Mouse (Mus musculus): Measurements from ENCODE around the gene Nlrp14. TPM values are rescaled to one million over a fixed set of nuclear protein-coding genes. Genes with fewer than 3 reads are reported as not detected.
"Not testable (repeated sequence)": the region's sequence is repeated elsewhere in the genome, so short reads cannot be mapped to it uniquely, and the experiment has no call there.

Gene Nlrp14
- not detected in 2 replicates for polyA plus RNA-seq (2015; fragmentation: Nextera tagmentation; extraction: Ambion mirVana)

- 89% methylated on average over 10 of the region's 10 CpGs for WGBS
- Histone ChIP-seq H3K4me3 (no peak within 1 kb of the TSS), H3K36me3 (no peaks in the 10 kb centered on the region), H3K27me3 (no peaks in the 10 kb centered on the region), H3K4me2 (no peak within 1 kb of the TSS), H3K9ac (no peak within 1 kb of the TSS), H3K9me3 (no peaks in the 10 kb centered on the region), H3K27ac (no peak within 1 kb of the TSS), H3K4me1 (replicated peaks) (no peaks in the 10 kb centered on the region)
- ATAC-seq (ENCODE audit: low FRiP score): no peak
These were observed at the start of gene Nlrp14 for GRCm38 (mm10) chr7:107166690-107167089. Nlrp14 (plus strand) TSS chr7:107166990.

- 88% methylated on average over 3 of the region's 3 CpGs for WGBS
These were observed 35.8 kb upstream of the Nlrp14 start, which contains the start of gene Olfr715 for GRCm38 (mm10) chr7:107130983-107131382. Olfr715 (minus strand) TSS chr7:107131083.

GRCm38 (mm10) chr7:107138027-107138426 lies 28.8 kb upstream of the Nlrp14 start, which contains the start of gene Olfr716:
Olfr716 (plus strand) TSS chr7:107138327.
- 78% methylated on average over 2 of the region's 2 CpGs for WGBS
- not testable (repeated sequence) for H3K4me1 ChIP-seq (replicated peaks); H3K27me3 ChIP-seq; H3K36me3 ChIP-seq; H3K4me3 ChIP-seq; ATAC-seq (ENCODE audit: low FRiP score); H3K9ac ChIP-seq; H3K9me3 ChIP-seq; H3K27ac ChIP-seq; H3K4me2 ChIP-seq

More at GRCm38 (mm10) chr7:107130983-107131382, 35.8 kb upstream of the Nlrp14 start, which contains the start of gene Olfr715:
- not testable (repeated sequence) for H3K4me2 ChIP-seq; H3K9ac ChIP-seq; H3K4me3 ChIP-seq; H3K27ac ChIP-seq; H3K9me3 ChIP-seq; ATAC-seq (ENCODE audit: low FRiP score); H3K36me3 ChIP-seq; H3K27me3 ChIP-seq; H3K4me1 ChIP-seq (replicated peaks)

GRCm38 (mm10) chr7:107180406-107180805 lies 13.6 kb downstream of the Nlrp14 start:
- ATAC-seq (ENCODE audit: low FRiP score): no peak
- 45% methylated on average over 2 of the region's 2 CpGs for WGBS

GRCm38 (mm10) chr7:107201817-107202216 lies 35.0 kb downstream of the Nlrp14 start:
- H3K4me1 ChIP-seq (replicated peaks): no peaks in the 10 kb centered on the region
- 0 out of 2 replicates have a peak, but pooled peaks cover 9% of the 10 kb centered on the region for H3K9me3 ChIP-seq
- H3K4me2 ChIP-seq: no peak overlapping the region
- H3K36me3 ChIP-seq: no peaks in the 10 kb centered on the region
- H3K27ac ChIP-seq: no peak overlapping the region
- 48% methylated on average over 3 of the region's 3 CpGs for WGBS
- no peak overlapping the region for H3K4me3 ChIP-seq
- H3K9ac ChIP-seq: no peak overlapping the region
- H3K27me3 ChIP-seq: peaks cover 4% of the 10 kb centered on the region; the same call in 1 of the 2 replicates
- no peak for ATAC-seq (ENCODE audit: low FRiP score)

More at GRCm38 (mm10) chr7:107180406-107180805, 13.6 kb downstream of the Nlrp14 start:
- no peaks in the 10 kb centered on the region for H3K4me1 ChIP-seq (replicated peaks)
- no peak overlapping the region for H3K27ac ChIP-seq
- H3K36me3 ChIP-seq: no peaks in the 10 kb centered on the region
- H3K9me3 ChIP-seq: no peaks in the 10 kb centered on the region
- no peak overlapping the region for H3K4me3 ChIP-seq
- H3K9ac ChIP-seq: no peak overlapping the region
- H3K4me2 ChIP-seq: no peak overlapping the region
- H3K27me3 ChIP-seq: no peaks in the 10 kb centered on the region

GRCm38 (mm10) chr7:107207843-107208242 lies 41.1 kb downstream of the Nlrp14 start:
- no peaks in the 10 kb centered on the region for H3K4me1 ChIP-seq (replicated peaks)
- peaks cover 48% of the 10 kb centered on the region for H3K27me3 ChIP-seq
- peaks cover 27% of the 10 kb centered on the region for H3K9me3 ChIP-seq
- no peak for ATAC-seq (ENCODE audit: low FRiP score)
- H3K27ac ChIP-seq: no peak overlapping the region
- H3K4me3 ChIP-seq: no peak overlapping the region
- H3K9ac ChIP-seq: no peak overlapping the region
- no peaks in the 10 kb centered on the region for H3K36me3 ChIP-seq
- H3K4me2 ChIP-seq: no peak overlapping the region
- WGBS: 73% methylated on average over 3 of the region's 3 CpGs

- Histone ChIP-seq H3K4me1 (replicated peaks) (no peaks in the 10 kb centered on the region), H3K4me3 (peak within 1 kb of the TSS; percentile 33), H3K9ac (no peak within 1 kb of the TSS), H3K27me3 (peaks cover 52% of the 10 kb centered on the region), H3K27ac (no peak within 1 kb of the TSS), H3K4me2 (peak within 1 kb of the TSS; percentile 35), H3K36me3 (no peaks in the 10 kb centered on the region), H3K9me3 (peaks cover 27% of the 10 kb centered on the region)
- ATAC-seq (ENCODE audit: low FRiP score): 0 out of 2 replicates have a peak, but pooled peaks have one; percentile 21
- 44% methylated on average over 67 of the region's 70 CpGs for WGBS
These were observed 42.5 kb downstream of the Nlrp14 start, which contains the start of gene Rbmxl2 for GRCm38 (mm10) chr7:107209204-107209860. Rbmxl2 (plus strand) TSS chr7:107209445.

- WGBS: 26% methylated on average over 73 of the region's 77 CpGs
- H3K4me3 ChIP-seq: peak overlapping the region; percentile 33
- H3K27me3 ChIP-seq: peaks cover 54% of the 10 kb centered on the region
- H3K36me3 ChIP-seq: no peaks in the 10 kb centered on the region
- H3K4me2 ChIP-seq: peak overlapping the region; percentile 35
- peaks cover 27% of the 10 kb centered on the region for H3K9me3 ChIP-seq
- no peaks in the 10 kb centered on the region for H3K4me1 ChIP-seq (replicated peaks)
- H3K9ac ChIP-seq: no peak overlapping the region
- peak; percentile 69; the same call in 1 of the 2 replicates for ATAC-seq (ENCODE audit: low FRiP score)
- no peak overlapping the region for H3K27ac ChIP-seq
These were observed 43.4 kb downstream of the Nlrp14 start for GRCm38 (mm10) chr7:107210126-107210576.

GRCm38 (mm10) chr7:107215723-107216122 lies 48.9 kb downstream of the Nlrp14 start:
- Histone ChIP-seq H3K4me1 (replicated peaks) (no peaks in the 10 kb centered on the region), H3K27ac (no peak overlapping the region), H3K9ac (no peak overlapping the region), H3K36me3 (no peaks in the 10 kb centered on the region), H3K9me3 (no peaks in the 10 kb centered on the region), H3K4me2 (no peak overlapping the region), H3K4me3 (no peak overlapping the region), H3K27me3 (peaks cover 18% of the 10 kb centered on the region)
- ATAC-seq (ENCODE audit: low FRiP score): peak; percentile 88

GRCm38 (mm10) chr7:107216845-107217244 lies 50.1 kb downstream of the Nlrp14 start:
- H3K9me3 ChIP-seq: no peaks in the 10 kb centered on the region
- H3K36me3 ChIP-seq: no peaks in the 10 kb centered on the region
- H3K27me3 ChIP-seq: 0 out of 2 replicates have a peak, but pooled peaks cover 7% of the 10 kb centered on the region
- H3K4me3 ChIP-seq: no peak overlapping the region
- no peak overlapping the region for H3K27ac ChIP-seq
- no peak overlapping the region for H3K4me2 ChIP-seq
- no peaks in the 10 kb centered on the region for H3K4me1 ChIP-seq (replicated peaks)
- no peak overlapping the region for H3K9ac ChIP-seq
- ATAC-seq (ENCODE audit: low FRiP score): no peak
- 82% methylated on average over 2 of the region's 2 CpGs for WGBS

- Histone ChIP-seq H3K36me3 (no peaks in the 10 kb centered on the region), H3K4me2 (no peak overlapping the region), H3K9me3 (no peaks in the 10 kb centered on the region), H3K27me3 (no peaks in the 10 kb centered on the region), H3K4me1 (replicated peaks) (no peaks in the 10 kb centered on the region), H3K4me3 (no peak overlapping the region), H3K9ac (no peak overlapping the region), H3K27ac (no peak overlapping the region)
- ATAC-seq (ENCODE audit: low FRiP score): no peak
- WGBS: 12% methylated on average over 3 of the region's 3 CpGs
These were observed 70.1 kb downstream of the Nlrp14 start for GRCm38 (mm10) chr7:107236854-107237253.

- H3K27ac ChIP-seq: no peak overlapping the region
- H3K4me2 ChIP-seq: no peak overlapping the region
- no peak overlapping the region for H3K9ac ChIP-seq
- H3K9me3 ChIP-seq: no peaks in the 10 kb centered on the region
- no peak for ATAC-seq (ENCODE audit: low FRiP score)
- 74% methylated on average over 3 of the region's 3 CpGs for WGBS
- H3K36me3 ChIP-seq: no peaks in the 10 kb centered on the region
- no peaks in the 10 kb centered on the region for H3K27me3 ChIP-seq
- H3K4me3 ChIP-seq: no peak overlapping the region
- no peaks in the 10 kb centered on the region for H3K4me1 ChIP-seq (replicated peaks)
These were observed 70.7 kb downstream of the Nlrp14 start for GRCm38 (mm10) chr7:107237498-107237897.
